Mouse (Mus musculus): ENCODE results near the gene Prss12.

- no peak for TF ChIP-seq POLR2A (IDR thresholded peaks at IDR 0.05; ENCODE audit: insufficient read depth, low read length)
- TF ChIP-seq CTCF (IDR thresholded peaks at IDR 0.05; ENCODE audit: low read depth, low read length), result no peak
Measured at GRCm38 (mm10) chr3:123459492-123459891, 12.8 kb downstream of the Prss12 start.
